Mouse (Mus musculus) embryonic facial prominence, embryonic 11.5 days (tissue): Measurements from ENCODE around the gene Ncoa3. TPM values are rescaled to one million over a fixed set of nuclear protein-coding genes. Genes with fewer than 3 reads are reported as not detected.

Experiments used
- ATAC-seq: fragments of 200-750 bp; cut with Nextera tagmentation; replicated peaks from 2 replicates; pipeline ENCODE4 v1.8.0; 2017; ENCODE audit warnings: low read depth; ENCODE audit not compliant: insufficient number of reproducible peaks, low FRiP score, low TSS enrichment
- DNase-seq: peaks from one replicate; pipeline ENCODE4 v3.0.0-alpha.2; 2015; ENCODE audit warnings: low spot score
- H3K27ac ChIP-seq: fragments of 300-500 bp; sonication (generic); replicated peaks from 2 replicates; pipeline ENCODE4 v1.5.1; 2014; ENCODE audit warnings: mild to moderate bottlenecking, low read depth, low read length, control low read depth
- H3K27me3 ChIP-seq: fragments of 300-500 bp; sonication (generic); 2 replicates; pipeline ENCODE4 v1.6.1; 2014; ENCODE audit warnings: mild to moderate bottlenecking, low read length, moderate library complexity, mixed read lengths; ENCODE audit not compliant: control insufficient read depth, insufficient read depth
- H3K36me3 ChIP-seq: fragments of 300-500 bp; sonication (generic); replicated peaks from 2 replicates; pipeline ENCODE4 v1.6.1; 2014; ENCODE audit warnings: low read depth, mild to moderate bottlenecking, low read length, moderate library complexity, mixed read lengths; ENCODE audit not compliant: control insufficient read depth, insufficient read depth
- H3K4me1 ChIP-seq: fragments of 300-500 bp; sonication (generic); 2 replicates; pipeline ENCODE4 v1.6.1; 2014; ENCODE audit warnings: low read length, mixed read lengths; ENCODE audit not compliant: control insufficient read depth, insufficient read depth
- H3K4me2 ChIP-seq: fragments of 300-500 bp; sonication (generic); 2 replicates; pipeline ENCODE4 v1.6.1; 2014; ENCODE audit warnings: low read depth, mild to moderate bottlenecking, control low read depth, low read length, moderate library complexity
- H3K4me3 ChIP-seq: fragments of 300-500 bp; sonication (generic); 2 replicates; pipeline ENCODE4 v1.5.1; 2014; ENCODE audit warnings: low read depth, low read length, control low read depth
- H3K9ac ChIP-seq: fragments of 300-500 bp; sonication (generic); replicated peaks from 2 replicates; pipeline ENCODE4 v1.6.1; 2014; ENCODE audit warnings: mild to moderate bottlenecking, control low read depth, low read length
- H3K9me3 ChIP-seq: fragments of 300-500 bp; sonication (generic); replicated peaks from 2 replicates; pipeline ENCODE4 v1.6.1; 2016; ENCODE audit warnings: mild to moderate bottlenecking, low read length, inconsistent platforms, mixed read lengths; ENCODE audit not compliant: control insufficient read depth
- WGBS: fragments of 180-500 bp; shearing (Covaris S2); extraction: QIAGEN DNeasy Blood & Tissue Kit; methylation state at CpG from one replicate; pipeline ENCODE4 v1.1.7; 2014; 5-methylcytosine and 5-hydroxymethylcytosine counted together
- polyA plus RNA-seq: library from polyadenylated mRNA; unstranded; fragments of >200 nt; fragmentation: Nextera tagmentation; extraction: Ambion mirVana; gene quantifications from 2 replicates; pipeline ENCODE4 v1.2.1, GENCODE M21; 2014

The Ncoa3 gene
- polyA plus RNA-seq, 1 experiment from 2014 or later = 16.2 TPM

GRCm38 (mm10) chr2:165976186-165976585 lies 16.2 kb upstream of the Ncoa3 start:
- 72% methylated on average over 3 of the region's 3 CpGs for WGBS
- ATAC-seq = no peak
- H3K27ac ChIP-seq = no peak overlapping the region

DNA sequence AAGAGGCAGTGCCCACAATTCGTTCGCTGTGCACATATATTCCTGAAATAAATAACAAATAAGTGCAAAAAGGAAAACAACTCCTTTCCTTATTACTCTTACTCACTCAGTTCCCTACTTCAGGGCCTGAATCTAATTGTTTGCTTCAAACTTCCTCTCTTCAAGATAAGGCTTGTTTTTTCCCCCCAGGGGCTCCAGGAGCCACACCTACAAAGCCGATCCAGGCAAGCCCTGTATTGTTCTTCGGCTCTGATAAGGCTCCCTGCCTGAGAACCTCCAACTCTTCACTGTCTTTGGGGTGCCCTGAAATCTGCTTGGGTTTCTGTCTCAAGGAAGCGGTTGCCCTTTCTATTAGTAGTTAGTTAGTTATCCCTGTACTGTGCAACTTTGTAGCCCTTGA lies 15.6 kb upstream of the Ncoa3 start:
- no peaks in the 10 kb centered on the region for H3K9me3 ChIP-seq
- H3K4me1 ChIP-seq = no peaks in the 10 kb centered on the region
- H3K4me3 ChIP-seq = no peak overlapping the region
- no peaks in the 10 kb centered on the region for H3K36me3 ChIP-seq
- H3K4me2 ChIP-seq = no peak overlapping the region
- no peaks in the 10 kb centered on the region for H3K27me3 ChIP-seq
- ATAC-seq = no peak
- no peak overlapping the region for H3K9ac ChIP-seq
- 56% methylated on average over 5 of the region's 5 CpGs for WGBS
- DNase-seq = no peak
- no peak overlapping the region for H3K27ac ChIP-seq

More at GRCm38 (mm10) chr2:165976186-165976585, 16.2 kb upstream of the Ncoa3 start:
- no peak for DNase-seq
- H3K4me2 ChIP-seq = no peak overlapping the region
- H3K27me3 ChIP-seq = no peaks in the 10 kb centered on the region
- no peaks in the 10 kb centered on the region for H3K36me3 ChIP-seq
- no peaks in the 10 kb centered on the region for H3K4me1 ChIP-seq
- H3K9me3 ChIP-seq = no peaks in the 10 kb centered on the region
- no peak overlapping the region for H3K9ac ChIP-seq
- H3K4me3 ChIP-seq = no peak overlapping the region

- no peak overlapping the region for H3K9ac ChIP-seq
- H3K27me3 ChIP-seq = no peaks in the 10 kb centered on the region
- H3K27ac ChIP-seq = no peak overlapping the region
- WGBS = 100% methylated on average over 1 of the region's 1 CpGs
- no peaks in the 10 kb centered on the region for H3K9me3 ChIP-seq
- no peak overlapping the region for H3K4me3 ChIP-seq
- DNase-seq = no peak
- ATAC-seq = no peak
- H3K36me3 ChIP-seq = no peaks in the 10 kb centered on the region
- no peak overlapping the region for H3K4me2 ChIP-seq
- no peaks in the 10 kb centered on the region for H3K4me1 ChIP-seq
These were observed 14.3 kb upstream of the Ncoa3 start for GRCm38 (mm10) chr2:165978119-165978518.

- Histone ChIP-seq H3K4me3 (no peak overlapping the region), H3K27me3 (no peaks in the 10 kb centered on the region), H3K9ac (no peak overlapping the region), H3K4me2 (no peak overlapping the region), H3K4me1 (no peaks in the 10 kb centered on the region), H3K27ac (no peak overlapping the region), H3K36me3 (no peaks in the 10 kb centered on the region), H3K9me3 (no peaks in the 10 kb centered on the region)
- 62% methylated on average over 6 of the region's 6 CpGs for WGBS
- no peak for ATAC-seq
- no peak for DNase-seq
These were observed 11.0 kb upstream of the Ncoa3 start for GRCm38 (mm10) chr2:165981248-165981977.

- H3K9me3 ChIP-seq = no peaks in the 10 kb centered on the region
- no peaks in the 10 kb centered on the region for H3K4me1 ChIP-seq
- H3K27ac ChIP-seq = no peak overlapping the region
- no peak overlapping the region for H3K9ac ChIP-seq
- no peak overlapping the region for H3K4me3 ChIP-seq
- no peak overlapping the region for H3K4me2 ChIP-seq
- DNase-seq (no peak), ATAC-seq (no peak)
- 57% methylated on average over 16 of the region's 16 CpGs for WGBS
- no peaks in the 10 kb centered on the region for H3K27me3 ChIP-seq
- H3K36me3 ChIP-seq = no peaks in the 10 kb centered on the region
These were observed 9.7 kb upstream of the Ncoa3 start for GRCm38 (mm10) chr2:165982512-165983389.

- no peak overlapping the region for H3K9ac ChIP-seq
- no peak for ATAC-seq
- 95% methylated on average over 1 of the region's 1 CpGs for WGBS
- DNase-seq = no peak
- H3K4me2 ChIP-seq = no peak overlapping the region
- H3K27ac ChIP-seq = no peak overlapping the region
- H3K4me3 ChIP-seq = no peak overlapping the region
- no peaks in the 10 kb centered on the region for H3K36me3 ChIP-seq
- H3K4me1 ChIP-seq = no peaks in the 10 kb centered on the region
- H3K9me3 ChIP-seq = no peaks in the 10 kb centered on the region
- H3K27me3 ChIP-seq = no peaks in the 10 kb centered on the region
These were observed 8.1 kb upstream of the Ncoa3 start for GRCm38 (mm10) chr2:165984318-165984717.

GRCm38 (mm10) chr2:165984891-165985290 lies 7.5 kb upstream of the Ncoa3 start:
- WGBS = 92% methylated on average over 6 of the region's 6 CpGs
- ATAC-seq (no peak), DNase-seq (no peak)
- no peaks in the 10 kb centered on the region for H3K36me3 ChIP-seq
- H3K4me3 ChIP-seq = no peak overlapping the region
- H3K9me3 ChIP-seq = no peaks in the 10 kb centered on the region
- no peak overlapping the region for H3K27ac ChIP-seq
- no peaks in the 10 kb centered on the region for H3K4me1 ChIP-seq
- H3K9ac ChIP-seq = no peak overlapping the region
- no peak overlapping the region for H3K4me2 ChIP-seq
- H3K27me3 ChIP-seq = no peaks in the 10 kb centered on the region

DNA sequence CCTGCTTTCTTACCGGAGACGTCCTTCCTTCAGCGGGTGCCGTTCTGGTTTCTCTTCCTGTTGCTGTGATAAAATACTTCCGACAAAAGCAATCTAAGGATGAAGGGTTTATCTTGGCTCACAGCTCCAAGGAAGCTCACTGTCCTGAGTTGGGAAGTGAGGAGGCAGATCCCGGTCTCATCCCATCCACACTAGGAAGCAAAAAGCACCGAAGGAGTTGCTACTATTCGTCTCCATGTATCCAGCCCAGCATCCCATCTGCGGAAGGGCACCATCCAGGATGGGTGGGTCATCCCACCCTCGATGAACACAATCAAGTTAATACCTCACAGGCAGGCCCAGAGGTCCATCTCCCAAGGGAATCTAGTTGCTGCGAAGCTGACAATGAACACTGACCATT lies 6.9 kb upstream of the Ncoa3 start:
- Histone ChIP-seq H3K4me3 (no peak overlapping the region), H3K36me3 (no peaks in the 10 kb centered on the region), H3K4me2 (no peak overlapping the region), H3K9ac (no peak overlapping the region), H3K27me3 (no peaks in the 10 kb centered on the region), H3K9me3 (no peaks in the 10 kb centered on the region), H3K27ac (no peak overlapping the region), H3K4me1 (no peaks in the 10 kb centered on the region)
- 92% methylated on average over 11 of the region's 11 CpGs for WGBS
- DNase-seq = no peak
- no peak for ATAC-seq
